1 mouse cellular context compared by ENCODE assay signal in the genomic region with DNA sequence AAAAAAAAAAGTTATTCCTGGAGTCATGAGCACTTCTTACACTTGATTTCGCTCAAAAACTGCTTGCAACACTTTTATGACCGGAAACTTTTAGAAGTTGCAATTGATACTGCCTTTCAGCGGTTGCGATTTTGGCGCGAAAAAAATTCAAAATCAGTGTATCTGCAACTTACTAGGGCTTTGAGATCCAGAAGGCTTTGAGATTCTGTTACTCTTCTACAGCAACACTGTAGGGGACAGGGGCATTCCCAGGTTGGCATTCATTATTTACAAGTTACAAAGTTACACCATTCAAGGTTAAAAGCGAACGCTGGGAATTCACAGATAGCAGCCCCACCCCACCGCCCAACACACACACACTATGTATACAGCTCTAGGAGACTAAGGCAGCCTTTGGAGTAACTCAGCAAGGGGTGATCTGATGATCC.
TF ChIP-seq lines count a peak whose summit lies in the region.

No protein-coding gene starts in this region.

TF ChIP-seq in MEL, 35 proteins besides CTCF, POLR2A, EP300 and RAD21:
- no peak for TF ChIP-seq USF2 (IDR thresholded peaks at IDR 0.05; ENCODE audit: borderline replicate concordance in 1 of 2, insufficient read depth in 1 of 2, low read depth in 1 of 2, low read length in 2 of 2)
- no peak for TF ChIP-seq POLR2AphosphoS5 (IDR thresholded peaks at IDR 0.05; ENCODE audit: borderline replicate concordance, low read depth, low read length)
- no peak for TF ChIP-seq ZKSCAN1 (IDR thresholded peaks at IDR 0.05; ENCODE audit: low read depth, low read length)
- no peak for TF ChIP-seq BHLHE40 (IDR thresholded peaks at IDR 0.05; ENCODE audit: borderline replicate concordance, low read depth, low read length)
- no peak for TF ChIP-seq MYB (IDR thresholded peaks at IDR 0.05; ENCODE audit: low read depth, low read length)
- TF ChIP-seq MXI1 (IDR thresholded peaks at IDR 0.05; ENCODE audit: low read depth, low read length), result no peak
- no peak for TF ChIP-seq GABPA (IDR thresholded peaks at IDR 0.05; ENCODE audit: low read depth, low read length)
